In the genomic region with DNA sequence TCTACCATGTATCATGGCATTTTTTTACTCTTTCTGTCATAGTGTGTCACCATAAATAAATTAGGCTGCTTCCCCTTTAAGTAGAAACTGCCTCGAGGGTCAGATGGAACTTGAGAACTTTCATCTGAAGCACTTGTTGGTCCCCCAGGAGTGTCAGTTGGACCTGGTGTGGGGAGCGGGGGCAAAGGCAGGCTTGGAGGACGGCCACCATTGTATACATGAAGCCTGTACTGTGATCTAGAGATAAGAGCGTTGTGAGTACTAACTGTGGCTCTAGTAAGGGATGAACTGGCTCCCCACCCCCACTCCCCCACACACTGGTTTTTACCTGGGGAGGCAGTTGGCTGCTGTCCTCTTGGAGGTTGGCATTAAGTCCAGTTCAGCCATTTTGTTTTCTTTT, we compare ENCODE assay signal across 20 mouse cellular contexts.
"Had no signal": no experiment of that assay in that cellular context is flagged by ENCODE, and none has a peak within 500 bp of the region (broad histone marks: within the 10 kb centered on the region; RNA-seq: fewer than 3 reads in every experiment).

No protein-coding gene starts in this region.

- ATAC-seq: intestine, embryonic 16.5 days; liver, embryonic 12.5 days had no signal

- H3K27me3 ChIP-seq: kidney, embryonic 15.5 days; limb, embryonic 12.5 days; limb, embryonic 15.5 days; liver, embryonic 12.5 days had no signal

- H3K9me3 ChIP-seq: kidney, embryonic 15.5 days; limb, embryonic 12.5 days; limb, embryonic 15.5 days; liver, embryonic 12.5 days; midbrain, embryonic 10.5 days had no signal

- H3K27ac ChIP-seq: kidney, embryonic 15.5 days; limb, embryonic 12.5 days; limb, embryonic 15.5 days; liver, embryonic 12.5 days; midbrain, embryonic 10.5 days; stomach, postnatal 0 days had no signal

- DNase-seq: kidney, adult 2 months; kidney, postnatal 10 days; kidney, postnatal 36 days; left cerebral cortex, postnatal 4 days; lung, adult 2 months; lung, postnatal 14 days; lung, postnatal 4 days; midbrain, embryonic 14.5 days; right cerebral cortex, adult 18-20 months; right cerebral cortex, postnatal 14 days; right cerebral cortex, postnatal 4 days; thymus, adult 18-20 months; thymus, postnatal 36 days had no signal

- H3K4me2 ChIP-seq: kidney, embryonic 15.5 days; limb, embryonic 12.5 days; limb, embryonic 15.5 days; liver, embryonic 12.5 days had no signal

- H3K36me3 ChIP-seq: limb, embryonic 12.5 days; limb, embryonic 15.5 days; liver, embryonic 12.5 days had no signal

- H3K9ac ChIP-seq: kidney, embryonic 15.5 days; limb, embryonic 12.5 days; limb, embryonic 15.5 days; liver, embryonic 12.5 days had no signal

- H3K4me3 ChIP-seq: kidney, embryonic 15.5 days; limb, embryonic 12.5 days; limb, embryonic 15.5 days; liver, embryonic 12.5 days; midbrain, embryonic 10.5 days had no signal
